Mouse (Mus musculus): ENCODE results near the gene Kcnn3.

DNA sequence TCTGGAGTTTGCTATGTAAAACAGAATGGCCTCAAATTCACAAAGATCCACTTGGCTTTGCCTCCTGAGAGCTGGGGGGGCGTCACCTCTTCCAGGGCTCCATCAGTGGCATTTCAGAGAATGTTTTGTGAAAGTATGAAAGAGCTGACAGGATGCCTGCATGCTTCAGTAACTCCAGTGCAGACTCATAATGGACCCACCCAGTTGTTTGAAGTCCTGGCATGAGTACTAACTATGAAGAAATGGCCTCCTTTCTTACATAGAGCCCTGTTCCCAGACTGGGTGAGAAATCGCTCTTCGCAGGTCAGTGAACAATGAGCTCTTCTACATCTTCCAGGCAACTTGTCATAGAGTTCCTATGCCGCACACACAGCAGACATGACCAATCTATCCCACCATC lies 70.4 kb downstream of the Kcnn3 start:
- TF ChIP-seq CTCF (IDR thresholded peaks at IDR 0.05; ENCODE audit: borderline replicate concordance, insufficient read depth, low read depth, low read length) (no peak), POLR2A (IDR thresholded peaks at IDR 0.05; ENCODE audit: borderline replicate concordance, insufficient read depth, low read length) (no peak)

Data from cerebellum, adult 2 months (tissue).